Mouse (Mus musculus) heart, adult 2 months (tissue): ENCODE data around the gene Ssh2. TPM values are rescaled to one million over a fixed set of nuclear protein-coding genes. Genes with fewer than 3 reads are reported as not detected.

Source experiments
- DNase-seq, 2 experiments: peaks; one replicate each; pipeline ENCODE4 v3.0.0; 2021
- H3K27ac ChIP-seq: fragments of 200-600 bp; 2 replicates; pipeline ENCODE4 v1.8.1; 2022
- H3K27me3 ChIP-seq: fragments of 200-500 bp; 2 replicates; pipeline ENCODE4 v1.6.1; 2012; ENCODE audit warnings: mild to moderate bottlenecking, low read length, inconsistent platforms, mixed read lengths; ENCODE audit not compliant: control insufficient read depth, insufficient read depth
- H3K36me3 ChIP-seq: fragments of 200-500 bp; 2 replicates; pipeline ENCODE4 v1.6.1; 2012; ENCODE audit warnings: low read length, inconsistent platforms; ENCODE audit not compliant: control insufficient read depth, insufficient read depth
- H3K4me1 ChIP-seq: fragments of 200-500 bp; 2 replicates; pipeline ENCODE4 v1.6.1; 2011; ENCODE audit warnings: low read length; ENCODE audit not compliant: control insufficient read depth, insufficient read depth
- H3K4me3 ChIP-seq: fragments of 200-600 bp; 2 replicates; pipeline ENCODE4 v1.8.1; 2022
- H3K79me2 ChIP-seq: fragments of 200-500 bp; replicated peaks from 2 replicates; pipeline ENCODE4 v1.6.1; 2012; ENCODE audit warnings: mild to moderate bottlenecking, inconsistent platforms, low read length, moderate library complexity, mixed read lengths; ENCODE audit not compliant: control insufficient read depth, insufficient read depth
- H3K9ac ChIP-seq: fragments of 200-500 bp; 2 replicates; pipeline ENCODE4 v1.6.1; 2012; ENCODE audit warnings: low read depth, mild to moderate bottlenecking, control low read depth, inconsistent platforms, low read length, mixed read lengths
- CTCF ChIP-seq: fragments of 200-600 bp; IDR thresholded peaks from 2 replicates; pipeline ENCODE4 v1.8.1; 2022; ENCODE audit warnings: antibody characterized with exemption, mild to moderate bottlenecking, moderate library complexity
- EP300 ChIP-seq: fragments of 200-500 bp; IDR thresholded peaks from 2 replicates; pipeline ENCODE4 v1.6.1; 2011; ENCODE audit warnings: low read depth, low read length, control low read depth; ENCODE audit not compliant: insufficient read depth
- POLR2A ChIP-seq: fragments of 200-500 bp; IDR thresholded peaks from 2 replicates; pipeline ENCODE4 v1.6.1; 2011; ENCODE audit warnings: mild to moderate bottlenecking, low read depth, low read length, control low read depth; ENCODE audit not compliant: insufficient read depth
- WGBS: fragments of 180-500 bp; shearing (Covaris S2); methylation state at CpG from one replicate; pipeline ENCODE4 v1.1.7; 2018; 5-methylcytosine and 5-hydroxymethylcytosine counted together
- intact Hi-C: fragments of 180-260 bp; cut with DNase I; formaldehyde crosslinking; loops from one replicate; pipeline ENCODE4 v1.15.1; 2025
- polyA plus RNA-seq: library from polyadenylated mRNA; depleted of rRNA; stranded (reverse); fragments of >200 nt; gene quantifications from 2 replicates; pipeline ENCODE4 v1.2.3, GENCODE M21; 2012
- total RNA-seq, 2 experiments: library from RNA; stranded (reverse); gene quantifications; 2 replicates each; pipeline ENCODE4 v1.2.3; 2021

Ssh2 gene
- total and polyA plus RNA-seq, 3 experiments: 22.6 to 76.5 (median 73.7) TPM

DNA sequence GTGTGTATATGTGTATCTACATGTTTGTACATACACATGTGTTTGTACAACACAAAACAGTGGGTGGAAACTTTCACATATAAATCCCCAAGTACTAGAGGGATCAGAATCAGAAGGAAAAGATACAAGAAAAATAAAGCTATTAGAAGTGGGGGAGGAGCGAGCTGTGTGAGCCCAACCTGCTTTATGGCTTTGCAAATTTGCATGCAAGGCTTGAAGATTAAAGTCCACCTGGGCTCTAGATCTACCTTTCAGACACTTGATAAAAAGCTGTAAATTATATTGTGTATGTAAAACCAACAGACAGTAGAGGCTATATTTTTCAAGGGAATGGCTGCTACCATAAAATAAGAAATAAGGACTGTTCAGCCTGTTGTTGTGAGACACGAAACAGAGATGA, 34.0 kb upstream of the Ssh2 start:
- no peaks in the 10 kb centered on the region for H3K27me3 ChIP-seq
- no peaks in the 10 kb centered on the region for H3K4me1 ChIP-seq
- no peak overlapping the region for H3K4me3 ChIP-seq
- no peak overlapping the region for H3K27ac ChIP-seq
- intact Hi-C loops: no loop called here
- no peaks in the 10 kb centered on the region for H3K79me2 ChIP-seq
- no peak for TF ChIP-seq POLR2A
- TF ChIP-seq EP300: no peak
- no peak for TF ChIP-seq CTCF
- no peak overlapping the region for H3K9ac ChIP-seq
- no peak for DNase-seq
- WGBS: 88% methylated on average over 2 of the region's 2 CpGs
- H3K36me3 ChIP-seq: no peaks in the 10 kb centered on the region

DNA sequence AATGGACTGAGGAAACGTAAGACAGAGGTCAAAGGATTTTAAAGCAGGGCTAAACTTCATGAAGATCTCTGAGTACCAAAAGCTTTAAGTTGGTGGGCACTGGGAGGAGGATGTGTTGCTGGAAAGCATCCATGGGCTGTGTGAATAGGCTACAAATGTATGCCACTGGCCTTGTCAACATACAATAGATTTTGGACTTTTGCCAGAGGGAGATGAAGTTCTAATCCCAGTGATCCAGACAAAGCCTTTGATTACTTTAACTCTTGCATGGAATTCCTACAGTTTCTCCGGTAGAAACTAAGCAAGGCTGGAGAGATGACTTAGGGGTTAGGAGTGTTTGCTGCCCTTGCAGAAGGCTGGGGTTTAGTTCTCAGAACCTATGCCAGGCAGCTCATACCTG, 33.5 kb upstream of the Ssh2 start:
- H3K36me3 ChIP-seq: no peaks in the 10 kb centered on the region
- no peak overlapping the region for H3K4me3 ChIP-seq
- no peak overlapping the region for H3K9ac ChIP-seq
- H3K27ac ChIP-seq: no peak overlapping the region
- TF ChIP-seq POLR2A: no peak
- TF ChIP-seq CTCF: no peak
- TF ChIP-seq EP300: no peak
- H3K27me3 ChIP-seq: no peaks in the 10 kb centered on the region
- 67% methylated on average over 2 of the region's 2 CpGs for WGBS
- no peaks in the 10 kb centered on the region for H3K4me1 ChIP-seq
- intact Hi-C loops: no loop called here
- DNase-seq: no peak
- no peaks in the 10 kb centered on the region for H3K79me2 ChIP-seq

DNA sequence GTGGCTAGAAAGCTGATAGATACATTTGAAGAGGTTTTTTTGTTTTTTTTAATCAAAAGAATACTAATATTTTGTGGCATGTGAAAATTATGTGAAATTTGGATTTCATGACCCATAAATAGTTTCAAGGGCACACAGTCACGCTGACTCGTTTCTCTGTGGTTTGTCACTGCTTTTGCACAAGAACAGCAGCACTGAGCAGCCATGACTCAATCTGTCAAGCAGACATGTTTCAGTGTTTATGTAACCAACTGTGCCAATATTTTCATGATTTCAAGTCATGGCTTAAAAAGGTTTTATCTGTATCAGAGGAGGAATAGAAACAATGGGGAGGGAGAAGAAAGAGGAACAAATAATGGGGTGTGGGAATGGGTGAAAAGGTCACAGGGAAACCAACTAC, 31.2 kb upstream of the Ssh2 start:
- intact Hi-C loops: no loop called here
- Histone ChIP-seq H3K79me2 (no peaks in the 10 kb centered on the region), H3K36me3 (no peaks in the 10 kb centered on the region), H3K27me3 (no peaks in the 10 kb centered on the region), H3K27ac (no peak overlapping the region), H3K4me3 (no peak overlapping the region), H3K9ac (no peak overlapping the region), H3K4me1 (no peaks in the 10 kb centered on the region)
- WGBS: 45% methylated on average over 2 of the region's 2 CpGs
- DNase-seq: no peak
- TF ChIP-seq CTCF (no peak), POLR2A (no peak), EP300 (no peak)

DNA sequence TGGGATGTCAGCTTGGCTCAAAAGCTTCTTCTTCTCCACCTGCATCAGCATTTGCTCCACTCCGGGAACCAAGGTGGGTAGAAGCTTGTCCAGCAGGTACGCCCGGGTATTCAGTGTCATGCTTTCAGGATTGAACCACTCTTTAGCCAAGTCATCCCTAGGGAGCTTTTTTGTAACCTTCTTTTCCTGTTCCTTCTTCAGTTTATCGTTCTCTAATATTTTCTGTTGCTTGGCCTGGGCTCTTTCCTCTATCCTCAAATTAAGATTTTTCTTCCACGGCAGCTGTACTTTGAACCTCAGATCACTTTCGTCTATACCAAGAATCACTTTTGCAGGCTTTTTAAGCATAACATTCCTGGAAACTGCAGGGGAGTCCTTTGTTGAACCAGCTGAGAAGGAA, 27.2 kb upstream of the Ssh2 start, which contains the start of gene Efcab5:
Efcab5 (minus strand) TSS at position 101 of the 400 bp plus-strand sequence.
- TF ChIP-seq POLR2A (no peak), EP300 (no peak), CTCF (no peak)
- Histone ChIP-seq H3K79me2 (no peaks in the 10 kb centered on the region), H3K9ac (no peak within 1 kb of the TSS), H3K27ac (no peak within 1 kb of the TSS), H3K4me3 (no peak within 1 kb of the TSS), H3K4me1 (no peaks in the 10 kb centered on the region), H3K36me3 (no peaks in the 10 kb centered on the region), H3K27me3 (no peaks in the 10 kb centered on the region)
- no peak for DNase-seq
- intact Hi-C loops: no loop called here
- 82% methylated on average over 6 of the region's 6 CpGs for WGBS

DNA sequence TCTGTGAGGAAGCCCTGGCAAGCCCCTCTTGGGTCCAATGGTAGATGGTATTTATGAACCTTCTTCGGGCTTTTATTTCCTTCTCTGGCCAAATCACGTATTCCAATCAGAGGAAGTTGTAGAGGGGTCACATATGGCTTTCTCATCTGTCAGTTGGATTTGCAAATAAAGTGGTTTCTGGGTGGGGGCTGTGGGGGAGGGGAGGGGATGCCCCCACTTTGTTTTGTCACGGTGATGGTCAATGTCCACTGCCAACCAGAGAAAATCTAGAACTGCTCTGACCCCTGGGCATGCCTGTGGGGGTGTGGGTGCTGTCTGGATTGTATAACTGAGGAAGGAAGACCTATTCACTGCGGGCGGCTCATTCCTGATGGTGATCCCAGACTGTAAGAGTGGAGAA, 22.7 kb upstream of the Ssh2 start:
- Histone ChIP-seq H3K27ac (no peak overlapping the region), H3K9ac (no peak overlapping the region), H3K4me3 (no peak overlapping the region), H3K27me3 (no peaks in the 10 kb centered on the region), H3K4me1 (peaks cover 3% of the 10 kb centered on the region), H3K36me3 (no peaks in the 10 kb centered on the region), H3K79me2 (no peaks in the 10 kb centered on the region)
- no peak for DNase-seq
- intact Hi-C loops: no loop called here
- TF ChIP-seq CTCF (no peak), EP300 (no peak), POLR2A (no peak)
- WGBS: 59% methylated on average over 5 of the region's 5 CpGs

DNA sequence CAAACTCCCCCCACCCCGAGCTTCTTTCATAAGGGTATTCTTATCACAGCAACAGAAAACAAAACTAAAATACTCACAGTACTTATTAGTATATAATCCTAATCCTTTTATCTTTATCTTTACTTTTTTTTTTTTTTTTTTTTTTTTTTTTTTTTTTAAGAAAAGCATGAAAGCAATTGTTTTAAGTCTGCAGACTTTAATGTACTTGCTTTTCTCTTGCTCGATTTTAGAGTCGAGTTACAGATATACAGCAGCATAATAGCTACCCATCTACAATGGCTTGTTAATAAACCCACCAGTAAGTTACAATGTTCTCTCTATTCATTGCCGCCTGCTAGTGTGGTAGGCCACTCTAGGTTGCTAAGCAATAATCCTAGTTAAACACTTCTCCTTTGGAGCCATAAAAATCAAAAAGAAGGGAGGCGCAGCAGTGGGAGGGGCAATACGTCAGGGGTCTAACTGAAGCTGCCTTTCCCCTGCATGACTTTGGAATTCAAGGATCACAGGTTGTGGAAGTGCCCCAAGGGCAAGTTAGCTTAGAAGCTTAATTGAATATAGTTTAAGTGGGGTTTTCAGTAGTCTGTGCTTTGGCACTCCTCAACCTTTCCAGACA, 22.0 kb upstream of the Ssh2 start:
- Histone ChIP-seq H3K27me3 (no peaks in the 10 kb centered on the region), H3K79me2 (no peaks in the 10 kb centered on the region), H3K4me3 (no peak overlapping the region), H3K36me3 (no peaks in the 10 kb centered on the region), H3K27ac (no peak overlapping the region), H3K4me1 (peaks cover 3% of the 10 kb centered on the region), H3K9ac (no peak overlapping the region)
- TF ChIP-seq EP300 (no peak), POLR2A (no peak), CTCF (no peak)
- no peak for DNase-seq
- WGBS: 75% methylated on average over 6 of the region's 6 CpGs
- intact Hi-C loops: no loop called here
